Mouse (Mus musculus) natural killer cell, adult 2 months (primary cell): Measurements from ENCODE around the gene Msantd2.

ENCODE experiments used
- DNase-seq, 2 experiments: peaks; one replicate each; pipeline ENCODE4 v3.0.0; 2022; ENCODE audit warnings: low spot score in 2 of 2

Msantd2 gene

DNA sequence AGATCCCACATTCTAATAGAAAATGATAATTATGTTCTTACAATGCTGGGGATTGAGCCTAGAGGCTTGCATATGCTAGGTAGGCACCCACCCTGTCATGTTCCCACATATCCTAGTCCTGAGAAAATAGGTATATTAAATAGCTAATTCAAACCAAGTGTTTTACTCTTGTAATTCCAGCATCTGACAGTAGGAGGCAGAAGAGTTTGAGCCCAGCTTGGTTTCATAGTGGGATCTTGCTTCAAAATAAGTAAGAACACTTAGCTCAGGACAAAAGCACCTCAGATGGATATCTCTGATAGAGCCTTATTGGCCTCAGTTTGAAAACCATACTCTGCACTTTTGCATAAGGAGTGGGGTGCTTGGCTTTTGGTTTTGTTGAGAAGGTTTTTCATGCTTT lies 15.2 kb downstream of the Msantd2 start:
- DNase-seq, result no peak

- DNase-seq, result no peak
Observed at GRCm38 (mm10) chr9:37506023-37506422, 16.9 kb downstream of the Msantd2 start.

GRCm38 (mm10) chr9:37512097-37512496 lies 23.0 kb downstream of the Msantd2 start:
- no peak for DNase-seq

DNA sequence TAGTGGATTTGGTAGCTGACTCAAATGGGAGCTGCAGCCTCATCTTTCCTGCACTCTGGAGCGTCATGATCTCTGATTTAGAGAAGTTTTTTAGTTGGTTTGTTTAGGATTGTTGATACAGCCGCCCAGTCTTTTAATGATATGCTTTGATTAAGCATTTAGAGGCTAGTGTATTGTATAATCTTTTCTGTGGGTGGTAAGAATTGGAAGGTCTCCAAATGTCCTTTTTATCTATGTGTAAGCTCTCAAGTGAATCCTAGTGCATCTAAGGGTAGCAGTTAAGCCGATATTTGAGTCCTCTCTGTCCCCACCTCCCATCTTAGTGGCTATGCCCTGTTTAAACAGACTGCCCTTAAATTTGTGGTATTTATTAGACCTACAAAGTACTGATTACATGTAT lies 25.3 kb downstream of the Msantd2 start:
- no peak for DNase-seq

DNA sequence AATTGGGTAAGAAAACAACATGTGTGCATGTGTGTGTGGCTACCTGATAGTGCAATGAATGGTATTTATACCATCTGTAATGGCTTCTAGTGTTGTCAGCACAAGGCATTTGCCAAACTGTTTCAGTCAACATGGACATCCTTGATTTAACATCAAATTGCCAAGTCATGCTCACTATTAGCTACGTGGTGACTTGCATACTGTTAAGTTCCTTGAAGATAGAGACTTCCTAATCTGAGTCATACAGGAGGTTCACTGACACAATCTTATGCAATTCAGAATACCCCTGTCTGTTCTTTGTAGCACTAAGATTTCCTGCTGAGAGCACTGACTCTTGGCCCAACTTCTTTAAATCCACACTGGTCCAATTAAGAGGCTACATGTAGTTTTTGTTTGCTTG lies 28.3 kb downstream of the Msantd2 start:
- no peak for DNase-seq

DNA sequence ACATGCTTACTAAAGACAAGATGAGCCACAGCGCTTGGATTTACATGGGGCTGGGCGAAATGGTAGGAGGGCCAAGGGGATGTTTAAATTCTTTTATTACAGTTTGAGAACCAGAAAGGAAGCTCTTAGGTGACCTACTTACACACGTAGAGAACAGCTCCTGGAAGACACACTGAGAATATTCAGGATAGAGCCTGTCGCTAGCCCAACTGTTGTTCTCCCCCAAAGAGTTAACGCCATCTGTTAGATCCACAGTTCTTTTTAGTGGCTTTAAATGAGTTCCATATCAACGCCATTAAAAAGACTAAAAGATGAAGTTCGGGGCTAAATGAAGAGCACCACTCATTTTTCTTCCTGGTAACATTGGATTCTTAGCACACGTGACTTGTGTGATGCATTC lies 29.9 kb downstream of the Msantd2 start:
- DNase-seq, result no peak

- DNase-seq, result no peak
Observed at GRCm38 (mm10) chr9:37519995-37520394, 30.9 kb downstream of the Msantd2 start.

DNA sequence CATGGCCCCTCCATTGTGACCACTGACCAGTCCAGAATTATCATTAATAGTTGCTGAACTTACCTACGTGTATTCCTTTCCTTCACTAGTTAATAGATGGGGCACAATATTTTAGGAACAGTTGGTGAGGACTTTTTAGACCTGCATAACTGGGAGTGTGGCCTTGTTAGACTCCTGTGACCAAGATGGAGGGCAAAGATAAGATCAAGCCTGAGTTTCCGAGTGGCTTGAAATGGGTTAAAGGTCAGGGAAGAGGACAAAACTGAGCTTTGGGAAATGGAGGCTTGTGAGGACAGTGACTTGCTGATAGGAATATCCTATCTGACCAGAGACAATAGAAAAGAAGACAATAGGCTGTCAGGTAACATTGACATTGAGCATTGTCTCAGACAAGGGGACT lies 36.3 kb downstream of the Msantd2 start:
- no peak for DNase-seq

DNA sequence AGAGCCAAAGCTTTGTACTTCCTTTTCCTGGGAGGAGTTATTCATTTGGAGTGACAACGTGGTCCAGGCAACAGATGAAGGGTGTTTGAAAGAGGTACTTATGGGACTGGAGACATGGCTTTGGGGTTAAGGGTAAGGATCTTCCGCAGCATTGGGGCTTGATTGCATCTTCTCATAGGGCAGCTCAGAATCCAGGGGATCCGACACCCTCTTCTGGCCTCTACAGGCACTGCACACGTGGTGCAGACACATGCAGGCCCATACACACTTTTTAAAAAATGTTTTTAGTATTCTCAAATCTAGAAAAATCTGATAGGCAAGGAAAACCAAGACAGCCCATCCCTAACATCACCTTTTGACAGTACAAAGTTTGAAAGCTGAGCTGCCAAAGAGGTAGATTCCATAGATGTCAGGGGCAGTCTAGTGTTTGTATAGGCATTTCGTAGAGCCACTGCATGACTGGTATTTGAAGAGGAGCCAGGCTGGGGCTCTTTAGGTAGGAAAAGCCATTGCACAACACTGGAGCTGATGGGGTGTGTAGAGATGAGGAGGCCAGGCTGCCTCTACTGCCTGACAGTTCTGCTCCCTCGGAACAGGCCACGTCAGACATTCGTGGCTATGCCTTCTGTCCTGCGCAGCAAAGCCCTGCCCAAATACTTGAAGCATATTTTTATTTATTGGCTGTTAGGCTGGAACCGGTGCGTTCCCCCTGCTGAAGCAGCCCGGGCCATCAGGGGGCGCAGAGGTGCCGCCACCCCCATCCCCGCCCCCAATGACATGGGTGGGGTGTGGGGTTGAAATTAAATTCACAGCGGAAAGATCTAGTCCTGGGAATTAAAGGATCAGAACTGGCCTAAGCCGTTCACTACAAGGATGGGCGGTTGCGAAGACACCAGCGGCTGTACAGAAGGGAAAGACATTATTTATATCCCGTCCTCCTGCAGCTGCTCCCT lies 37.6 kb downstream of the Msantd2 start:
- no peak for DNase-seq

GRCm38 (mm10) chr9:37527396-37528224 lies 38.5 kb downstream of the Msantd2 start, which contains the start of gene Esam:
Gene Esam (plus strand): TSS chr9:37528078.
- peak in 1 of 2 experiments; percentile 8 for DNase-seq

GRCm38 (mm10) chr9:37528225-37528970 lies 39.3 kb downstream of the Msantd2 start:
- DNase-seq, result no peak

DNA sequence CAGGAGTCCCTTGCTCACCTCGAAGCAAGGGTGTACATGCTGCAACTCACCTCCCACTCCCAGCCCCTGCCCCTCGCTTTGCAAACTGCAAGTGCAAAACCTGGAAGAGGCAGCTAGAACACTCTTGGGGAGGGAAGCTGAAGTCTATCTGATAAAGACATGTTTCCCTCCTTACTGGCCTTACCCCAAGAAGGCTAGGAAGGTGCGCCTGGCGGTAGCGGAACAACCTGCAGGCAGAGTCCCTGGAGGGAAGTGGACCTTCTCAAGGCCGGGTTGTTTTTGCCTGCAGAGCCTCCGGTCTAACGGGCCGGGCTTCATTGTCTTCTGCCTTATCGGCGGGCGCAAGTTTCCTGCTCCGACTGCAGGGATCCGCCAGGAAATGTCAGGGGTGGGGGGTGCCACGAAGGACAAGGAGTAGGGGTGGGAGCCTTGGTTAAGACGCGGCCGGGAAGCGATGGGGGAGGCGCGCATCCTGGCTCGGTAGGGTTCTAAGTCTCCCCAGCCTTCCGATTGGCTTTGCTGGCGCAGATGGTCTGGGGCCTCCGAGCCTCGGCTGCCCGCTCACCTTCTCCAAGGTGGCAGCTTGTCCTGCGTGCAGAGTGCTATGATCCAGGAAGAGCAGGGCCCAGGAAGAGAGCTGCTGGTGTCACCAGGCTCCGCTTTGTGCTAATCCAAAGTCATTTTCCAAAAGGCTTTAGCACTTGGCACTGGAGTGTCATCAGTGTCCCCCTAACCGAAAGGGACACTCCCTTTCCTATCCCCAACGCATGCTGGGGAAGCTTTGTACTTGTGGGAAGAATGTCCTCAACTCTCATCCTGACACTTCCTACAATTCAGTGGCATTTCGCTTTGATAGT lies 41.1 kb downstream of the Msantd2 start:
- peak in 1 of 2 experiments; percentile 39 for DNase-seq

DNA sequence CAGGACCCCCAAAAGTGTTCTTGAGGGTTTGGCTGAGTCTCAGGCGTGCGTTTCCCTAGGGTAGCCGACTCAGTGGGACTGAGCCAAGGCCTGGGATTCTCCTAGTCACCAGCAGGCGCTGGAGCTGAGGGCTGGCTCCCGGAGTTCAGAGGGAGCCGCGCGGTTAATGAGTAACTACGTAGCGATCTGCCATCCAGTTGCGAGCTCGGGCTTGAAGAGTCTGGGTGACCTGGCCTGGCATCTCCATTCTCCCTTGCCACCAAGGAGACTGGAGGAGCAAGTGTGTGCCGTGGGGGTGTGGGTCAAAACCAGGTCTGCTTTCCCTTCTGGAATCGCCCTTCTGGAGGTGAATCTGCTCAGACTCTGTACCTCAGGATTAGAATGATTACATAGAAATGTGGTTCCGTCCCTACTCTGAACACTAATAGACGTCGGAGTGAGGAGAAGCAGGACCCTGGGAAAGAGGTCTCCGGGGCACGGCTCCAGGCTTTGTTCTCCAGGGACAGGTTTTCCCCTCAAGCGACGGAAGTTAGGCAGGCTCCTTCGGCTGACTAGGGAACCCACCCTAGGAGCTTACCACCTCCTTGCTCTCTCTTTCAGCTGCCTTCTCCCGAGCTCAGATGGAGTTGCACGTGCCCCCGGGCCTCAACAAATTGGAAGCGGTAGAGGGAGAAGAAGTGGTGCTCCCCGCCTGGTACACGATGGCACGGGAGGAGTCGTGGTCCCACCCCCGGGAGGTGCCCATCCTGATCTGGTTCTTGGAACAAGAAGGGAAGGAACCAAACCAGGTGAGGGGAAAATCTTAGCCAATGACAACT lies 42.0 kb downstream of the Msantd2 start:
- no peak for DNase-seq

GRCm38 (mm10) chr9:37536851-37537250 lies 47.7 kb downstream of the Msantd2 start:
- DNase-seq, result no peak

GRCm38 (mm10) chr9:37537658-37538250 lies 48.6 kb downstream of the Msantd2 start:
- DNase-seq, result no peak

- DNase-seq, result no peak
Observed at GRCm38 (mm10) chr9:37539170-37540025, 50.3 kb downstream of the Msantd2 start, which contains the start of gene Vsig2. Gene Vsig2 (plus strand): TSS chr9:37539255.

DNA sequence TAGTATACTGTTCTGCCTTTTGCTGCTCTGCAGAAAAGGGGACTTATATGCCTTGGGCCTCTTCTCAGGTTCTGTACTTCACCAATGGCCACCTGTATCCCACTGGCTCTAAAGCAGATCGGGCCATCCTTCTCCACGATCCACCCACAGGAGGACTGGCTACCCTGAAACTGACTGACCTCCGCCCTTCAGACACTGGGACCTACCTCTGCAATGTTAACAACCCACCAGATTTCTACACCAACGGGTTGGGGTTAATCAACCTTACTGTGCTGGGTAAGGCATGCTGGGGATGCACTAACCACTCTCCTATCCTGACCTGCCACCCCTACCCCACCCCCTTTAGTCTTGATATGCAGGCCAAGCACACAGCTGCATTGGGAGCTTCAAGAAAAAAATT lies 51.1 kb downstream of the Msantd2 start:
- DNase-seq, result no peak

- DNase-seq, result no peak
Observed at GRCm38 (mm10) chr9:37540701-37541575, 51.8 kb downstream of the Msantd2 start.
